Mouse (Mus musculus) thymus, adult 2 months (tissue): ENCODE measurements around the gene Amd1. TPM values are rescaled to one million over a fixed set of nuclear protein-coding genes. Genes with fewer than 3 reads are reported as not detected.
A peak's percentile ranks its signal among the peaks of the same experiment; 100 is the strongest.

ENCODE experiments used
- DNase-seq: peaks from one replicate; pipeline ENCODE4 v3.0.0; 2021
- H3K27ac ChIP-seq: fragments of 200-500 bp; 2 replicates; pipeline ENCODE4 v1.5.1; 2012; ENCODE audit warnings: low read length, control low read depth; ENCODE audit not compliant: control insufficient read depth, insufficient read depth
- H3K27me3 ChIP-seq: fragments of 200-500 bp; 2 replicates; pipeline ENCODE4 v1.6.1; 2012; ENCODE audit warnings: mild to moderate bottlenecking, low read length, moderate library complexity, mixed read lengths; ENCODE audit not compliant: control insufficient read depth, insufficient read depth
- H3K36me3 ChIP-seq: fragments of 200-500 bp; 2 replicates; pipeline ENCODE4 v1.6.1; 2012; ENCODE audit warnings: mild to moderate bottlenecking, low read length, moderate library complexity; ENCODE audit not compliant: control insufficient read depth, insufficient read depth
- H3K4me1 ChIP-seq: fragments of 200-500 bp; replicated peaks from 2 replicates; pipeline ENCODE4 v1.6.1; 2012; ENCODE audit warnings: low read length; ENCODE audit not compliant: control insufficient read depth, insufficient read depth
- H3K4me3 ChIP-seq: fragments of 200-500 bp; 2 replicates; pipeline ENCODE4 v1.5.1; 2012; ENCODE audit warnings: mild to moderate bottlenecking, low read length, control low read depth, moderate library complexity; ENCODE audit not compliant: control insufficient read depth, insufficient read depth
- CTCF ChIP-seq: fragments of 200-500 bp; IDR thresholded peaks from 2 replicates; pipeline ENCODE4 v1.5.1; 2012; ENCODE audit warnings: mild to moderate bottlenecking, control low read depth, low read length, moderate library complexity, borderline replicate concordance; ENCODE audit not compliant: control insufficient read depth, poor library complexity, insufficient read depth; ENCODE audit errors: extremely low read depth
- POLR2A ChIP-seq: fragments of 200-500 bp; IDR thresholded peaks from 2 replicates; pipeline ENCODE4 v1.6.1; 2012; ENCODE audit warnings: mild to moderate bottlenecking, low read length, control low read depth, moderate library complexity; ENCODE audit not compliant: control insufficient read depth, poor library complexity, insufficient read depth; ENCODE audit errors: extremely low read depth
- WGBS: fragments of 180-500 bp; shearing (Covaris S2); methylation state at CpG from one replicate; pipeline ENCODE4 v1.1.7; 2018; 5-methylcytosine and 5-hydroxymethylcytosine counted together
- polyA plus RNA-seq: library from polyadenylated mRNA; depleted of rRNA; stranded (reverse); fragments of >200 nt; gene quantifications from 2 replicates; pipeline ENCODE4 v1.2.3, GENCODE M21; 2012; rRNA removed

Amd1 gene
- polyA plus RNA-seq, 1 experiment = 11.4 TPM

- peak; percentile 59 for DNase-seq
- TF ChIP-seq POLR2A (no peak), CTCF (no peak)
- WGBS = 2% methylated on average over 5 of the region's 5 CpGs
- no peaks in the 10 kb centered on the region for H3K27me3 ChIP-seq
- peaks cover 4% of the 10 kb centered on the region for H3K4me1 ChIP-seq
- no peak overlapping the region for H3K27ac ChIP-seq
- no peaks in the 10 kb centered on the region; the same call in 1 of the 2 replicates for H3K36me3 ChIP-seq
- H3K4me3 ChIP-seq = no peak overlapping the region
Measured at GRCm38 (mm10) chr10:40256716-40257115, 45.3 kb downstream of the Amd1 start.

DNA sequence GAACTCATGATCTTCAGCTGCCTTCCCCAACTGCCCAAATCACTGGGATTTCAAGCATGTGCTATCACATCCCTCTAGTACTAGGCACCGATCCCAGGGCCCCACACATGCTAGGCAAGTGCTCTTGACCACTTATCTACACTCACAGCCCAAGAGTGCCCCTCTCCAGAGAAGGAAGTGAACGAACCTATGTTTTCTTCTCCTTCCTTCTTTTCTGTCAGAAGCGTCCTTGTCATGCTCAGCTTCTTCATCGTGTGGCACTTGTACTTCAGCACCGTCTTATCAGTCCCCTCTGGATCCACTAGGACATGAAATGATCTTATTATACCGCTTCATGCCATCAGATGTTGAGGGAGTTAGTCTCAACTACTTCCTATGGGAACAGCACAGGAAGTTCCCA is 51.0 kb downstream of the Amd1 start:
- TF ChIP-seq CTCF (no peak), POLR2A (no peak)
- 93% methylated on average over 6 of the region's 6 CpGs for WGBS
- Histone ChIP-seq H3K4me1 (peaks cover 5% of the 10 kb centered on the region), H3K36me3 (peaks cover 21% of the 10 kb centered on the region), H3K27ac (no peak overlapping the region), H3K4me3 (no peak overlapping the region), H3K27me3 (no peaks in the 10 kb centered on the region)
- no peak for DNase-seq

DNA sequence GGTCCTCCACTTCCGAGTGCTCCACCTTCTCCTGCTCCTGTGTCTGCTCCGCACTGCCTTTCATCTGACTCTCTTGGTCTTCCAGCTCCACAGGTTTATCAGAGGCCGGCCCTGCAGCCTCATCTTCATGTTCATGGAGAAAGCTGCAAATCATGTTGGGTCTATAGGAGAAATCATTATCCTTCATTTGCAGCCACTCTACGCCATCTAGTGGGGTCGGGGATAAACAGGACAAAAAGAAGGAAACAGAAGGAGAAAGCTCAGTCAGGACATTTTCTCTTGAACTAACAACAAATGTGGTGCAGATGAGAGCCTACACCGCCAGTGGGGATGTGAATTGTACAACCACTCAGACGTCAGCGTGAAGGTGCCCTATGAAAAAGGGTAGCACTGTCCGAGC is 52.4 kb downstream of the Amd1 start:
- peak; percentile 45 for DNase-seq
- WGBS = 90% methylated on average over 9 of the region's 9 CpGs
- Histone ChIP-seq H3K4me3 (no peak overlapping the region), H3K36me3 (peaks cover 21% of the 10 kb centered on the region), H3K27me3 (no peaks in the 10 kb centered on the region), H3K4me1 (peaks cover 5% of the 10 kb centered on the region), H3K27ac (no peak overlapping the region)
- no peak for TF ChIP-seq CTCF

GRCm38 (mm10) chr10:40247166-40247716 is 54.7 kb downstream of the Amd1 start:
- Histone ChIP-seq H3K27me3 (no peaks in the 10 kb centered on the region), H3K4me3 (peak overlapping the region; percentile 99), H3K4me1 (peaks cover 5% of the 10 kb centered on the region), H3K36me3 (peaks cover 36% of the 10 kb centered on the region), H3K27ac (no peak overlapping the region)
- TF ChIP-seq CTCF (no peak), POLR2A (no peak)
- DNase-seq = no peak
- WGBS = 22% methylated on average over 11 of the region's 11 CpGs

GRCm38 (mm10) chr10:40246374-40247165 is 55.4 kb downstream of the Amd1 start, which contains the start of gene Rpf2:
Gene Rpf2, minus strand, starts transcription at chr10:40247036.
- Histone ChIP-seq H3K36me3 (peaks cover 36% of the 10 kb centered on the region), H3K4me1 (peaks cover 5% of the 10 kb centered on the region)
- under 1% methylated on average over 54 of the region's 54 CpGs for WGBS

GRCm38 (mm10) chr10:40237826-40238225 is 64.2 kb downstream of the Amd1 start:
- peaks cover 20% of the 10 kb centered on the region for H3K36me3 ChIP-seq
- H3K4me3 ChIP-seq = no peak overlapping the region
- no peak overlapping the region for H3K27ac ChIP-seq
- no peaks in the 10 kb centered on the region for H3K27me3 ChIP-seq
- DNase-seq = no peak
- peaks cover 7% of the 10 kb centered on the region for H3K4me1 ChIP-seq
- no peak for TF ChIP-seq POLR2A
- no peak for TF ChIP-seq CTCF
- 98% methylated on average over 5 of the region's 5 CpGs for WGBS

More at GRCm38 (mm10) chr10:40246374-40247165, 55.4 kb downstream of the Amd1 start, which contains the start of gene Rpf2:
- TF ChIP-seq POLR2A = peak; percentile 40; the same call in 1 of the 2 replicates
- peak; percentile 55 for TF ChIP-seq CTCF
- H3K4me3 ChIP-seq = peak within 1 kb of the TSS; percentile 99
- 0 out of 2 replicates have a peak within 1 kb of the TSS, but pooled peaks have one; percentile 4 for H3K27ac ChIP-seq
- DNase-seq = peak; percentile 75
- no peaks in the 10 kb centered on the region for H3K27me3 ChIP-seq

Other genes starting within 250 kb of the Amd1 start
- 45.4 and 50.0 TPM in 2 replicates for gene Slc16a10, start 159.9 kb downstream of the Amd1 start, polyA plus RNA-seq
- 3.0 and 3.9 TPM in 2 replicates for gene Rpf2, start 55.1 kb downstream of the Amd1 start, polyA plus RNA-seq
- gene Gtf3c6, start 44.1 kb downstream of the Amd1 start, polyA plus RNA-seq = 8.5 and 9.3 TPM in 2 replicates
- 31.0 and 34.0 TPM in 2 replicates for gene Cdk19, start 37.4 kb upstream of the Amd1 start, polyA plus RNA-seq